Mouse (Mus musculus) MEL-GATA-1-ER (cell line): Measurements from ENCODE around the gene Eml3.
A peak's percentile ranks its signal among the peaks of the same experiment; 100 is the strongest.
"Not testable (repeated sequence)": the region's sequence is repeated elsewhere in the genome, so short reads cannot be mapped to it uniquely, and the experiment has no call there.

Experiments used
- DNase-seq: peaks from one replicate; pipeline ENCODE4 v3.0.0-alpha.2; 2012; ENCODE audit warnings: low read depth; ENCODE audit errors: extremely low read depth

The Eml3 gene

DNA sequence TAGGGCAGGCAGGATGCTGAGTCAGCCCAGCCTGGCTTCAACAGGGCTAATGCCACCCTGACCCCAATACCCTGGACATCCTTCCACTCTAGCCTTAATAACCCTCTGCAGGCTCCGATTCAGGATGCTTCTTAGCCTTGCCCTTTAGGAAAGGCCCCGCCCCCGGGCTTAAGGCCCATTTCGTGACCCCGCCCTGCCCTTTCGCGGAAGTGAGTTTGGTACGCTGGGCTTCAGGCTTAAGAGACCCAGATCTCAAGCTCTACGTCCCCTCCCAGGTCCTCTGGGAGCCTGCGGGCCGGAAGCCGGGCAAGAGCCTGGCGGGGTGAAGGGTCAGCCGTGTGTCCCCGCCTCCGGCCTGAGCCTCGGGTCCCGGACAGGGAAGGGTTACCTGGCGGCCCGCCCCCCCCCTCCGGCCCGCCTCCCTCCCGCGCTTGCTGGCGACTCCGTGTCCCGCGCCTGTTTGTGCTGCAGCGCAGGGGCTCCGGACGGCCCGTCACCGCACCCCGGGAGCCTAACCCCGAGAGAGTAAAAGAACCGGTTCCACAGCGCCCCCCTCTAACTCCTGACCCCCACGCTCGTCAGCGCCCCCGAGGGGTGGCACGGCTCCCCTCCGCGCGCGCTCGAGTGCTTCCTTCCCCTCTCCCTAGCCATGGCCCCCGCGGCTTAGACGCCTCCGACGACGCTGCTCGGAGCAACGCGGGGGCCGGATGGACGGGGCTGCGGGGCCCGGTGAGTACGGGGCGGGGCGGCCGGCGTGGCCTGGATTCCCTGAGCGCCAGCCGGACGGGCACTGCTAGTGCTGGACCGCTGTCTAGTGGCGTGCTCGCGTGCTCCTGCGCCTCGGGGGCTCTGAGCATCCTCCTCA is at the start of gene Eml3, which contains the start of gene Rom1:
Gene Eml3 (plus strand): TSS at position 329 of the 865 bp plus-strand sequence.
Gene Rom1 (minus strand): TSS at position 133 of the 865 bp plus-strand sequence.
- no peak for DNase-seq

DNA sequence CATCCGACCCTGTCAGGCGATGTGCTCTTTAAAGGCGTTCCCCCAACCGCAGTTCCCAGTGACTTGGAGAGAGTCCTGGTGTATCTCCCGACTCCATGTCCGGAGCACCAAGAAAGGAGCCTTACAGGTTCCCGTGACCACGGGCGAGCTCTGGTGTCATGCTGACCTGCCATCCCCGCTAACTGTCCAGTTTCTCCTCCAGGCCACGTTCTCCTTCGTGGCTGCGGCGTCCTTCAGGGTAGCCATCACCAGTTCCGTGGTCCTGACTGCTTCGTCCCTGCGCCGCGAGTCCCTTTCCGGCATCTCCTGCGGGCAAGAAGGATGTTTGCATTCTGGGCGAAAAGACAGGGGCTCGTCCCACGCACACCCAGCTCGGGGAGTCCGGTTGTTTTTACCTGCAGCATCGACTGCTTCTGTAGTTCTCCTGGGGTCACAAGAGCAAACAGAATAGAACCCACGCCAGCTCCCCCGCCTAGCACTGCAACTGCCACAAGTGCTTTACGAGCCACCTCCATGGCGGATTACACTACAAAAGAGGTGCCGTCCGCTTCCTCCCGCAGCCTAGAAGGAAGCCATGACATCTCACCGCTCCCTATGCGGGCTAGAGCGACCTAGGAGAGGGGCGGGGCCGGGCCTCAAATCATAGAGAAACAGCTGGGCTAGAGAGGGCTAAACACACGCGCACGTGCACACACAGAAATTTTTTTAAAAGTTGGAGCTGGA is 48.9 kb upstream of the Eml3 start, which contains the start of gene Uqcc3:
Gene Uqcc3 (minus strand): TSS at position 613 of the 723 bp plus-strand sequence.
- DNase-seq = peak; percentile 81

DNA sequence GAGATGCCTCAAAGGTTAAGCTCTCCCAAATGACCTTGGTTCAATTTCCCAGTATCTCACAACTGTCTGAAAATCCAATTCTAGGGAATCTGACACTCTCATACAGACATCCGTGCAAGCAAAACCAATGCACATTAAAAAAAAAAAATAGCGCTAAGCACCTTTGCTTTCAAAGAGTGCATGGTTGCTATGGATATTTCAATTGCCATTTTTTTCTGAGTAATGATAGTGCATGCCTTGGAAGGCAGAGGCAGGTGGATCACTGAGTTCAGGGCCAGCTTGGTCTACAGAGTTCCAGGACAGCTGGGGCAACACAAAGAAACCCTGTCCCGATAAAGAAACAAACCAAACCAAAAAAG is 48.3 kb upstream of the Eml3 start:
- DNase-seq = no peak

DNA sequence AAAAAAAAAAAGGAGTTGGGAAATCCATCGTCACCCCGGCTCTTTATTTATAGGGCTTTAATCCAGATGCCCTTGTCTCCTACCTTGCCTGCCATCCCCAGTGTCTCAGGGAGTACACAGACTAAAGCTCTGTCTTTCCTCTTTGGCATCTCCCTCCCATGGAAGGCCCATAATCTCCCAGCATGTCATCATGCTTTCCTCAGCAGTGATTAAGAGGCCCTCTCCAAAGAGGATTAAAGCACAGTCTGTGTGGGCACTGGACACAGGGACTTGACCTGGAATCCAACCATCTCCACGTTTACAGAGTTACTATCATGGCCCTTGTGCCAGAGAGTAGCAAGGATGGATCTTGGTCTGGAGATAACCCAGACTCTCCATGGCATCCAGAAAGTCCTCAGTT is 45.7 kb upstream of the Eml3 start, which contains the start of the genes Lbhd1 and Gm49403:
Gene Lbhd1 (plus strand): TSS at position 117 of the 400 bp plus-strand sequence.
Gene Gm49403 (plus strand): TSS at position 315 of the 400 bp plus-strand sequence.
- DNase-seq = no peak

DNA sequence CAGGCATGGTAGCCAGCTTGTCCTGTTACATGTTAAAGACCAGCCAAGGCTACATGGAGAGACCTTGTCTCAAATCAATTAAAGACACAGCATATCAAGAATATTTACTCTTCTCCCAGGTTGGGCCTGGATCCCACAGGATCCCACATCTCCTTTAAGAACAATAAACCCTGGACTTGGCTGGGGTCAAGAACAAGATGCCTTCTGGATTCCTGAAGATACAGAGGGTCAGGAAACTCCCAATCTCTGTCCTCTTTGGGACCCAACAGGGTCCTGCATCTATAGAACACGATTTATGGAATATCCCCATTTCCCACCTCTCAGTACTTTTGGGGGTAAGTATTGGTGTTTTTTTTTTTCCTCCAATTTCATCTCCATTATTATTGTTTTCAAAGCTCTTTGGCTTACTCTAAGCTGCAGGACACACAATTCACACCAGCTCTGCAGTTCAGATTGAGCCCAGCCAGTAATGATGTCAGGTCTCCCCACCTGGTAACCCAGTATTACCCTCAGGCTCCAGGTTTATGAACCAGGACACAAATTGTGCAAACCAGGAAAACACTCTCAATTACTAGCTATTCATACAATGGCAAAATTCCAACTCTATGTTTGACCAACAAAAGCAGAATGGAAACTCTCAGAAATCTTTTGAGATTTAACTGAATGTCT is 42.3 kb upstream of the Eml3 start:
- DNase-seq = no peak

DNA sequence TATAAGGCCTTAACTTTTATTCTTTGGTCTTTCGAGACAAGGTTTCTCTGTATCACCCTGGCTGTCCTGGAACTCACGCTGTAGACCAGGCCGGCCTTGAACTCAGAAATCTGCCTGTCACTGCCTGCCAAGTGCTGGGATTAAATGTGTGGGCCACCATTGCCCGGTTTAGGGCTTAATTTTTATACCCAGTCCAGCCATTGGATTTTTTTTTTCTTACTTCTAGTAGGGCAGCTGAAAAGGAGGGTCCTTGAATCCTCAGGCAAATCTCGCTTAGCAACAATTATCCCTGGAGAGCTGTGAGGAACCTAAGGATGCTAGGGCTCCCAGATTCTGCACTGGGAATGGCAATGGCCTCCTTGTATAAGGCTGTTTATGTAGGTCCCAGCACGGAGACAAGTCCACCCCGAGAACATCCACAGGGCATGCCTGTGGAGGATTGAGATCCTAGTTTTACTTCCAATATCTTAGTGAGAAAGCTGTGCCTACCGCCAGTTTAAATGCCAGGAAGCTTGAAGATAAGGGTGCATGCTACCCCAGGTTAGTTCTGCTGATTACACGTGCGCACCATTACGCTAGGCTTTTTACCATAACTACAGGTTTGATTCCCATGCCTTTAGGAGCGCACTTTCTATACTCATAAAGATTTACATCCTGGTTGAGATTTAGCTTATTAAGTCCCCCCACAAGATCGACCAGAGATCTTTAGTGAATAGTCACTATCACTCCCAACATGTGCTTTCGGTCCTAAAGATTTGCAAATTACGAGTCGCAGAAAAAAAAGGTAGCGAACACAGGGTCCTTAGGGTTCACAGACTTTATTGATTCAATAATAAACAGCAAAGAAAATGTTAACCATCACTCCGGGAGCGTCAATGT is 41.5 kb upstream of the Eml3 start:
- DNase-seq = no peak

DNA sequence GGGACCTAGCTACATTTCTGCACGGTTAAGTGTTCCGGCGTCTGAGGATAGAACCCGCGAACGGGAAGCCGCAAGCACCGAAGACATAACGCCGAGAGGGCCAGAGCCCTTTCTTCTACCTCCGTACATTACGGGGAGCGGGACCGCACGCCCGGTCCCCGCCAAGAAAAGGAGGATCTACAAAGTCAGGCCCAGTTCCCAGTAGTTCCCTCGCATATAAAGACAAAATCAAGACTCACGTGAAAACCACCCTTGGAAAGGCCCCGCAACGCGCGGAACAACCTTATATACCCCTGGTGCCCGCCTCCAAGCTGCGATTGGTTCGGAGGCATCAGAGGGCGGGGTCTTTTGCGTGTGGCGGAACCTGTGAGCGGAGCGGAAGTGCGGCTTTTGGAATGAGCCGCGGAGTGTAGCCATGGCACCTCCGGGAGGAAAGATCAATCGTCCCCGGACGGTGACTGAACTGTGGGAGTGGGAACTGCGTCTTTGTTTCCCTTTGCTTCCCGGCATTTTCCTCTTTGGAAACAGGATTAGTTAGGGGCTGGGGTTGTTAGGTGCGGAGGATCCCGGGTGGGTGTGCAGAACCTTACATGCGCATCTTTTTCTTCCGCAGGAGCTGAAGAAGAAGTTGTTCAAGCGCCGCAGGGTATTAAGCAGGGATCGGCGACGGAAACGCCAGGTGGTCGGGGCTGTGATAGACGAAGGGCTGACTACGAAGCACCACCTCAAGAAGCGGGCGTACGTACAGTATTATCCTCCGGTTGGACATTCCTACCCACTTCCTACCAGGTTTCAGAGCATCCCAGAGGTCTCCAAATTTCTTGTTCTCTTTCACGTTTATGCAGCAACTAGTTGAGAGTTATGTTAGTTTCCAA is 40.6 kb upstream of the Eml3 start, which contains the start of the genes 1810009A15Rik and Gm49416:
Gene 1810009A15Rik (plus strand): TSS at position 343 of the 875 bp plus-strand sequence.
Gene Gm49416 (plus strand): TSS at position 416 of the 875 bp plus-strand sequence.
- DNase-seq = peak; percentile 92

DNA sequence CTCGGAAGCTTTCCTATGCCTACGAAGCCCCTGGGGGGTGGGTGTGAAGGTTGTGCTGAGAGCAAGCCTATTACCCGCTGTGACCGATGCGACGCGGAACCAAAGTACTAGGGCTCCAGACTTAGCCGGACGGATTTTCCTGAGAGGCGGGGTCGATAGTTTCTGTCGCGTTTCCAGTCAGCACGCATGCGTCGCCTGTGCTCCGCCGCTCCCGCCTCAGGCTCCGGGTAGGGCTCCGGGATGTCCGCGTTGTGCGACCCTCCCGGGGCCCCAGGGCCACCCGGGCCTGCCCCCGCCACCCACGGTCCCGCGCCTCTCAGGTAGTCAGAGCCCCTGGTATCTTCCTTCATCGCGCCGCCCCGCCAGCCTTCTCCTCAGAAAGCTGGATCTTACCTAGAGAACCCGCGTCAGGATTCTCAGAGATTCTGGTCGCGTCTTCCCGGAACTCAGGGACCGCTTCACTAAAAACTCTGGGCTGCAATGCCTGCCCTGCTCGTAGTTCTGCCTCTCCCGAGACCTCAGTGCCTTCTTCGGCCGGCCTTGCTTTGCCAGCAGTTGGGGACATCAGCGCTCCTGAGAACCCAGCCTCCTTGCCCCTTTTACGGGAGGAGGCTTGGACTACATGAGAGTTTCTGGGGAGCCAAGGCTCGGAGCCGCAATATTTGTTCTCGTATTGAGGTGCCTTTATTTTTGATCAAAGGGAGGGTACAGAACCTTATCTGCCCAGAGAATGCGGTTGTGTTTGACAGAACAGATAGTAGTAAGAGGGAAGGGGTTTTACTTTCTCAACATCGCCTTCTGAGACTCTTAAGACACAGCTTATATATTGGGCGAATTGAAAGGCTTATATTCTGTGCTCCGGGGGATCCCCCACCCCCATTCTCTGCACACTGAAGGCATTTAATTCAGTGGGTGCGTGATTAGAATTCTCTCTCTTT is 36.3 kb upstream of the Eml3 start, which contains the start of gene Ints5:
Gene Ints5 (plus strand): TSS at position 177 of the 938 bp plus-strand sequence.
- DNase-seq = peak; percentile 85

DNA sequence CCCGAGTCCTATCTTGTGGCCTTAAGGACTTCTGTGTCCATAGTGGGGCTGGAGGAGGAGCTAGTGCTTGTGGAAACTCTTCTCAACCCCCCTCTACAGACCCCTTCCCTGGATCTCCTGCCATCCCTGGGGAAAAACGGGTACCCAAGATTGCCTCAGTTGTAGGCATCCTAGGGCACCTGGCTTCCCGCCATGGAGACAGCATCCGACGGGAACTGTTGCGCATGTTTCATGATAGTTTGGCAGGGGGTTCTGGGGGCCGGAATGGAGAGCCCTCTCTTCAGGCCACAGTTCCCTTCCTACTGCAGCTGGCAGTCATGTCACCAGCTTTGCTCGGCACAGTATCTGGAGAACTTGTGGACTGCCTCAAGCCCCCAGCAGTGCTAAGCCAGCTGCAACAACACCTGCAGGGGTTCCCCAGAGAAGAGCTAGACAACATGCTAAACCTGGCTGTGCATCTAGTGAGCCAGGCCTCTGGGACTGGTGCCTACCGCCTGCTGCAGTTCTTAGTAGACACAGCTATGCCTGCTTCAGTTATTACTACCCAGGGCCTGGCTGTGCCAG is 33.9 kb upstream of the Eml3 start:
- no peak for DNase-seq

DNA sequence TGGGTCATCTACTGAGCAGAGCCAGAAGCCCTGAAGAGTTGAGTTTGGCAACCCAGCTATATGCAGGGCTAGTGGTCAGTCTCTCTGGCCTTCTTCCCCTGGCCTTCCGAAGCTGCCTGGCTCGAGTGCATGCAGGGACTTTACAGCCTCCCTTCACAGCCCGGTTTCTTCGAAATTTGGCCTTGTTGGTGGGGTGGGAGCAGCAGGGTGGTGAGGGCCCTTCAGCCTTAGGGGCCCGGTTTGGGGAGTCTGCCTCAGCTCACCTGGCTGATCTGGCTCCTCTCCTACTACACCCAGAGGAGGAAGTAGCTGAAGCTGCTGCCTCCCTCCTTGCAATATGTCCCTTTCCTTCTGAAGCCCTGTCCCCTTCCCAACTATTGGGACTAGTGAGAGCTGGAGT is 33.1 kb upstream of the Eml3 start:
- not testable (repeated sequence) for DNase-seq

DNA sequence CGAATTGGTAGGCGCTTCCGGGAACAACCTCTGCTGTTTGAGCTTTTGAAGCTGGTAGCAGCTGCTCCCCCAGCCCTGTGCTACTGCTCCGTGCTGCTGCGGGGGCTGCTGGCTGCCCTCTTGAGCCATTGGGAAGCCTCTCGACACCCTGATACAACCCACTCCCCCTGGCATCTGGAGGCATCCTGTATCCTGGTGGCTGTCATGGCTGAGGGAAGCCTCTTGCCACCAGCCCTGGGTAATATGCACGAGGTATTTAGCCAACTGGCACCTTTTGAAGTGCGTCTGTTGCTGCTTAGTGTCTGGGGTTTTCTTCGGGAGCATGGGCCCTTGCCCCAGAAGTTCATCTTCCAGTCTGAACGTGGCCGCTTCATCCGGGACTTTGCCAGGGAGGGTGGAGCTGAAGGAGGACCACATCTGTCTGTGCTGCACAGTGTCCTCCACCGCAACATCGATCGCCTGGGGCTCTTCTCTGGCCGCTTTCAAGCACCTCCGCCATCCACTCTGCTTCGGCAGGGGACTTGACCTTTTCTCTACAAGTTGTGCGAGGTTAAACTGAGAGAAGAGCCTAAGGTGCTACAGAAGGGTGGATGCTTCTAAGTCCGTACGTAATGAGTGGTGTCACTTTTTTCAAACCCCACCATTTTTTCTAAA is 32.0 kb upstream of the Eml3 start:
- not testable (repeated sequence) for DNase-seq

DNA sequence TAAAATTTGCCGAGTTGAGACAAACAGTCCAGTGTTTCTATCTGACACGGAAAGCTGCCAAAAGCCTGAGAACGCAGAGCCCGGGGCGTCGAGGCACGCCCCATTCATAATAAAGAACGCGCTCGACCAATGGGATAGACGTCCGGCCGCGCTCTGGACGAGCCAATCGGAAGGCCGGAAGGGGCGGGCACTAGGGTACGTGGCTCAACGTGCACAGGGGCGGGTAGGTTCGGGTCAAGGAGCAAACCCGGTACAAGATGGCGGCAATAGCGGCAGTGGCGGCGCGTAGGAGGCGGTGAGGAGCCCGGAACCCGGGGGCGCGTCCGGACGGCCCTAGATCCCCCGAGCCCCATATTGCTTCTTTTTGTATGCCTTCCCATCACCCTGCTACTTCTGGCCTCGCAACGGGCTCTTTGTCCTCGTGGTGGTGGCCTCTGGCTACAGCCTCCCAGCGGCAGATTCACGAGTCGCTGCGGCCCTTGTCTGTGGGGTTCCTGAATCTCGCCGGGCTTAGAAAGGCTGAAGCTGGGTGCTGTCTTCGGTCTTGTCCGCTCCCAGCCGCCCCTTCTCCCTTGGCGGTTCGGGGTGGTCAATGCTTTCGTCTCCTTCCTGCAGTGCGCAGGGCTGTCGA is 31.4 kb upstream of the Eml3 start, which contains the start of gene Ganab:
Gene Ganab (plus strand): TSS at position 207 of the 631 bp plus-strand sequence.
- DNase-seq = peak; percentile 91

DNA sequence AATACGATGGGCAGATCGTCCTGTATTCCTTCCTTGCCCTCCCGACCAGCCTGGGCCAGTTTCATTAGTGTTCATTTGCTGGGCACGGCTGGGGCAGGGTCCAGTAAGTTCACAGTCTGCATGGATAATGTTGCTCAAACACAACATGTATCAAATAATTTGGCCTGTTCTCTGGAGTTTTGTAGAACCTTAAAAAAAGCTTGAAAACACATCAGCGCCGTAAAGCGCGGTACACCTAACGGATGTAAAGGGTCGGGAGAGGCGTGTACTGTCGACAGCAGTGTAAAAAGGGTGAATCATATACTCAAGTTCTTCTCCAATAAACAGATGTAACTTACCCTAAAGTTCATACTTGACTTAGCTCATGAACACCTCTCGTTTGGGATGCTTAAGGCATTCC is 30.8 kb upstream of the Eml3 start:
- DNase-seq = no peak

DNA sequence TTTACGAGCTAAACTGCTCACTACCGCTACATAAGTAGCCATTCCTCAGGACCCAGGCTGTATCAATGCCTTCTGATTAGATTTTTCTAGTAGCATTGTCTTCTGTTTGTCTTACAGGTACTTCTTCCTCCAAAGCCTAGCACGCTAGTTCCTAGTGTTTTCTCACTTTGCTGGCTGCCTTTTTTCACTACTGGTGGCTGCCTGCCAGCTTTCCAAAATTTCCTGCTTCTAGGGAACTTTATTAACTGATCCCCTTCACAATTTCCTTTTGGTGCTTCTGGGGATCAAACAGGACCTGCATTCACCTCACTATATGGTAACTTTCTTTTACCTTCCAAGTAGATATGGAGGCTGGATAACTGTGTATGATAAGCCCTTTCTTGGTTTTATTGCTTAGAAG is 30.3 kb upstream of the Eml3 start:
- no peak for DNase-seq

DNA sequence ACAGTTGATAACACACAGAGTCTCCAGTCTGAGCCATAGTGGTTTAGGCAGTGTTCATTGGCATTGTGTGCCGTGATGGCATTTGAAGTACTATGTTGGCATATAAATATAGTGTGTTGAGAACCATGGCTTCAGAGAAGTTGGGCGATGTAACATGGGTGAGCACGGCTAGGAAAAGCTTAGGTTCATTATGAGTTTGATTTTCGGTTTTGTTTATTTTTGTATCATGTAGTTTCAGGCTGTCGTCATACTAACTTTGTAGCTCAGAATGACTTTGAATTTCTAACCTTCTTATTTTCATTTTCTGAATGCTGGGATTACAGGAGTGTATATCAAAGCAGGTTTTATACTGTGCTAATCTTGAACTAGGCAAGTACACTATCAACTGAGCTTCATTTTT is 25.9 kb upstream of the Eml3 start:
- DNase-seq = no peak

DNA sequence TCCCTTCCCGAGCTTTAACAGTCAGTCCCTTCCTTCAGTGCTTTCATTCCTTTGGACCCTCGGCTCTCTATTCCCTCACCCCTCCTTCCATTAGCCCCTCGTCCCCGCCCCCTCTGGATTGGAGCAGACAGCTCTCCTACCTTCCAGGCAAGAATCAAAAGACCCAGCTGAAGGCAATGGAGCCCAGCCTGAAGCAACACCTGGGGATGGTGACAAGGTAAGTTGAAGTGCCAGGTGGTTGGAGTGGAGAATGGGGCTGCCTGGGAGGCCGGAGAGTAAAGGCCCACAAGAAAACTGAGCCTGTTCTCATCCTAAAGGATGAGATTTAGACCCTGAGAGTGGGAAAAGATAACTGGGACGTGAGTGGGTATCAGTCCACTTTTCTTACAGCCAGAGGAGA is 20.8 kb upstream of the Eml3 start:
- DNase-seq = no peak

DNA sequence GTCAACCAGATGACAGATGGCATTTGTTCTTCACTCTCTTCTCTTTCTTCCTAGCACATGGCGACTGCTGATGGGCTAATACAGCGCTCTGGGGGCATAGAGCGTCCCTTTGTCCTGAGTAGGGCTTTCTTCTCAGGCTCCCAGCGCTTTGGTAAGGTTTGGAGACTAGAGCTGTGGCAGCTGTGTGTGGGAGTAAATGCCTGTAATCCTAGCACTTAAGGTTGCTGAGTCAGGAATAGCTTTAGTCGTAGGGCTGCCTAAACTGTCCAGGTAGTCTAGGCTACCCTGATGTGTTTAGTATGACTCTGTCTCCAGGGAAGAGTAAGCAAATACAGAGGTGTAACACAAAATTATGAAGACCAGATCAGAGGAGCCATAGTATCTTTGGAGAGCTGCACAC is 17.5 kb upstream of the Eml3 start:
- DNase-seq = no peak
